ENCODE assay signal across 13 mouse cellular contexts in genomic region chr7:101384931-101385330, GRCm38 (mm10). TPM values are rescaled to one million over a fixed set of nuclear protein-coding genes. Genes with fewer than 3 reads are reported as not detected.
DNase-seq lines count a peak whose midpoint lies in the region; ATAC-seq and TF ChIP-seq lines count a peak whose summit lies in the region.
"Had no signal": no experiment of that assay in that cellular context is flagged by ENCODE, and none has a peak within 500 bp of the region (broad histone marks: within the 10 kb centered on the region; RNA-seq: fewer than 3 reads in every experiment).

No protein-coding gene starts in this region.

- no peaks in the 10 kb centered on the region for H3K27me3 ChIP-seq in liver, adult 2 months (ENCODE audit: control insufficient read depth, insufficient read depth, low read length)
- H3K27me3 ChIP-seq in liver, embryonic 14.5 days (ENCODE audit: control insufficient read depth, insufficient read depth, low read length) = no peaks in the 10 kb centered on the region
- H3K27me3 ChIP-seq: limb, embryonic 12.5 days had no signal

- H3K79me2 ChIP-seq in liver, adult 2 months (ENCODE audit: control insufficient read depth, insufficient read depth, low read length) = peaks cover 4% of the 10 kb centered on the region; the same call in 1 of the 2 replicates

- TF ChIP-seq EP300 in liver, embryonic 14.5 days (IDR thresholded peaks at IDR 0.05; ENCODE audit: low read depth) = no peak

- no peak overlapping the region for H3K4me2 ChIP-seq in liver, embryonic 14.5 days (ENCODE audit: low read depth)
- H3K4me2 ChIP-seq: limb, embryonic 12.5 days had no signal

- no peak for TF ChIP-seq POLR2A in liver, adult 2 months (IDR thresholded peaks at IDR 0.05; ENCODE audit: extremely low read depth, insufficient read depth, low read length)
- no peak for TF ChIP-seq POLR2A in bone marrow, adult 2 months (IDR thresholded peaks at IDR 0.05; ENCODE audit: borderline replicate concordance, control insufficient read depth, low read depth, low read length)

- H3K4me1 ChIP-seq in liver, adult 2 months (ENCODE audit: control insufficient read depth, insufficient read depth, low read length) = peaks cover 10% of the 10 kb centered on the region; the same call in 1 of the 2 replicates
- H3K4me1 ChIP-seq in bone marrow, adult 2 months (ENCODE audit: control insufficient read depth, insufficient read depth, low read length) = peaks cover 3% of the 10 kb centered on the region; the same call in 1 of the 2 replicates
- H3K4me1 ChIP-seq in liver, embryonic 14.5 days (replicated peaks; ENCODE audit: control insufficient read depth in 2 of 2, insufficient read depth in 2 of 2, low read length in 1 of 2) = peaks cover 5 to 18% of the 10 kb centered on the region in 2 experiments

- peak; percentile 95 for DNase-seq in heart, adult 11 months
- DNase-seq in heart, postnatal 10 days = no peak
- DNase-seq in liver, adult 2 months (ENCODE audit: extremely low read depth, low read depth, low spot score) = no peak
- DNase-seq in liver = no peak
- DNase-seq in liver, embryonic 14.5 days (ENCODE audit: low read depth in 3 of 3, low spot score in 3 of 3) = no peak
- no peak for DNase-seq in left cerebral cortex, adult 8-10 months (ENCODE audit: low spot score in 2 of 2)
- DNase-seq in frontal cortex, postnatal 10 days (ENCODE audit: low spot score in 2 of 2) = no peak
- DNase-seq: B cell, adult 2 months; cerebellum, postnatal 14 days had no signal

- H3K4me3 ChIP-seq in liver, adult 2 months (ENCODE audit: insufficient read depth, low read depth, low read length) = no peak overlapping the region; the same call in 1 of the 2 replicates
- H3K4me3 ChIP-seq in bone marrow, adult 2 months (replicated peaks; ENCODE audit: control insufficient read depth, low read depth, low read length) = no peak overlapping the region
- H3K4me3 ChIP-seq in liver, embryonic 14.5 days (ENCODE audit: insufficient read depth in 1 of 2, low read depth in 2 of 2, low read length in 2 of 2) = no peak overlapping the region
- H3K4me3 ChIP-seq: limb, embryonic 12.5 days had no signal

- intact Hi-C loops in heart, postnatal 10 days (cut with DNase I) = no loop called here

- peak overlapping the region; percentile 19 for H3K9ac ChIP-seq in liver, adult 2 months (ENCODE audit: low read depth, low read length)
- no peak overlapping the region for H3K9ac ChIP-seq in liver, embryonic 14.5 days (replicated peaks)
- H3K9ac ChIP-seq: limb, embryonic 12.5 days had no signal

- no peaks in the 10 kb centered on the region for H3K9me3 ChIP-seq in liver, embryonic 14.5 days (ENCODE audit: control insufficient read depth, low read length)
- H3K9me3 ChIP-seq: limb, embryonic 12.5 days had no signal

- 63% methylated on average over 10 of the region's 10 CpGs for WGBS in liver, adult 2 months
- 83% methylated on average over 10 of the region's 10 CpGs for WGBS in bone marrow, adult 2 months
- WGBS in liver, embryonic 14.5 days (ENCODE audit: insufficient replicate concordance) = 60% methylated on average over 10 of the region's 10 CpGs

- peaks cover 6% of the 10 kb centered on the region; the same call in 1 of the 2 replicates for H3K36me3 ChIP-seq in liver, adult 2 months (ENCODE audit: control insufficient read depth, insufficient read depth, low read length)
- no peaks in the 10 kb centered on the region for H3K36me3 ChIP-seq in liver, embryonic 14.5 days (replicated peaks; ENCODE audit: control insufficient read depth, insufficient read depth, low read depth)

- ATAC-seq in liver, embryonic 14.5 days (ENCODE audit: insufficient read depth) = 0 out of 2 replicates have a peak, but pooled peaks have one; percentile 2

- TF ChIP-seq CTCF in liver, adult 2 months (IDR thresholded peaks at IDR 0.05; ENCODE audit: low read depth, low read length) = no peak
- no peak for TF ChIP-seq CTCF in bone marrow, adult 2 months (IDR thresholded peaks at IDR 0.05; ENCODE audit: control insufficient read depth, insufficient read depth, low read length)
- no peak for TF ChIP-seq CTCF in liver, embryonic 14.5 days (IDR thresholded peaks at IDR 0.05; ENCODE audit: low read depth)

- H3K27ac ChIP-seq in liver, adult 2 months (replicated peaks; ENCODE audit: insufficient read depth, low read depth, low read length) = peak overlapping the region; percentile 18; the same call in 1 of the 2 replicates
- H3K27ac ChIP-seq in bone marrow, adult 2 months (ENCODE audit: control insufficient read depth, insufficient read depth, low read depth, low read length, poor library complexity) = peak overlapping the region; percentile 15; the same call in 1 of the 2 replicates
- no peak overlapping the region for H3K27ac ChIP-seq in liver, embryonic 14.5 days
- H3K27ac ChIP-seq: limb, embryonic 12.5 days had no signal

RNA-seq across cellular contexts. Expression of gene Gm45837, which starts 25.8 kb away (rescaled TPM):
- not detected for total RNA-seq in heart, postnatal 10 days (2021)
- total RNA-seq in liver, adult 2 months (2014; rRNA removed) = not detected in 2 replicates
- polyA plus RNA-seq in liver, adult 2 months (2012; rRNA removed) = not detected in 2 replicates
- 5.7 and 43.8 TPM in 2 replicates for polyA plus RNA-seq in bone marrow, adult 2 months (2011; ENCODE audit: insufficient read depth, insufficient read length, low replicate concordance, missing spikeins)
- polyA plus RNA-seq in liver, embryonic 14.5 days (2012; rRNA removed) = not detected in 2 replicates
- 4.3 TPM in 1 of 2 replicates, not detected in the other for polyA plus RNA-seq in liver, embryonic 14.5 days (2014; fragmentation: Nextera tagmentation; extraction: Ambion mirVana)
- total RNA-seq in left cerebral cortex, adult 8-10 months (2022) = 1 to 10 TPM in 2 of 4 experiments, not detected in 2; 1.2 to 1.6 TPM
- polyA plus RNA-seq: hindbrain, embryonic 11.5 days; limb, embryonic 12.5 days; urinary bladder, adult 2 months had no signal

RNA-seq across cellular contexts. Expression of gene Pde2a, which starts 36.6 kb away (rescaled TPM):
- 10 to 100 TPM; 65.2 to 70.1 TPM for total RNA-seq in heart, postnatal 10 days (2021)
- 11.4 and 13.2 TPM in 2 replicates for total RNA-seq in liver, adult 2 months (2014; rRNA removed)
- 7.7 and 7.9 TPM in 2 replicates for polyA plus RNA-seq in liver, adult 2 months (2012; rRNA removed)
- 33.2 and 37.8 TPM in 2 replicates for polyA plus RNA-seq in bone marrow, adult 2 months (2011; ENCODE audit: insufficient read depth, insufficient read length, low replicate concordance, missing spikeins)
- polyA plus RNA-seq in liver, embryonic 14.5 days (2012; rRNA removed) = 3.0 and 3.2 TPM in 2 replicates
- polyA plus RNA-seq in liver, embryonic 14.5 days (2014; fragmentation: Nextera tagmentation; extraction: Ambion mirVana) = 2.5 and 6.6 TPM in 2 replicates
- total RNA-seq in left cerebral cortex, adult 8-10 months (2022) = 100 to 1,000 TPM; 370 to 394 (median 377) TPM

RNA-seq across cellular contexts. Expression of gene Arap1, which starts 37.1 kb away (rescaled TPM):
- total RNA-seq in heart, postnatal 10 days (2021) = 10 to 100 TPM; 49.4 to 50.7 TPM
- 43.8 and 51.0 TPM in 2 replicates for total RNA-seq in liver, adult 2 months (2014; rRNA removed)
- polyA plus RNA-seq in liver, adult 2 months (2012; rRNA removed) = 88.2 and 89.2 TPM in 2 replicates
- 86.0 and 162 TPM in 2 replicates for polyA plus RNA-seq in bone marrow, adult 2 months (2011; ENCODE audit: insufficient read depth, insufficient read length, low replicate concordance, missing spikeins)
- 13.3 and 13.7 TPM in 2 replicates for polyA plus RNA-seq in liver, embryonic 14.5 days (2012; rRNA removed)
- polyA plus RNA-seq in liver, embryonic 14.5 days (2014; fragmentation: Nextera tagmentation; extraction: Ambion mirVana) = 12.9 and 13.9 TPM in 2 replicates
- total RNA-seq in left cerebral cortex, adult 8-10 months (2022) = 10 to 100 TPM; 19.6 to 32.5 (median 25.3) TPM

Comparison
In these comparisons a context has a peak if more than half of its experiments do, and no peak if none do; other contexts are left out.
1. RNA of gene Pde2a, which starts 36.6 kb away (total RNA-seq): 370 to 394 TPM in left cerebral cortex, adult 8-10 months; 65.2 to 70.1 TPM in heart, postnatal 10 days and 11.4 to 13.2 TPM in liver, adult 2 months; every median in the first group is over 4 times any median in the second.